Mouse (Mus musculus): ENCODE results near the gene Fam173b. TPM values are rescaled to one million over a fixed set of nuclear protein-coding genes. Genes with fewer than 3 reads are reported as not detected.

Fam173b gene
- polyA plus RNA-seq, 1 experiment from 2014 or later, result 9.8 TPM

DNA sequence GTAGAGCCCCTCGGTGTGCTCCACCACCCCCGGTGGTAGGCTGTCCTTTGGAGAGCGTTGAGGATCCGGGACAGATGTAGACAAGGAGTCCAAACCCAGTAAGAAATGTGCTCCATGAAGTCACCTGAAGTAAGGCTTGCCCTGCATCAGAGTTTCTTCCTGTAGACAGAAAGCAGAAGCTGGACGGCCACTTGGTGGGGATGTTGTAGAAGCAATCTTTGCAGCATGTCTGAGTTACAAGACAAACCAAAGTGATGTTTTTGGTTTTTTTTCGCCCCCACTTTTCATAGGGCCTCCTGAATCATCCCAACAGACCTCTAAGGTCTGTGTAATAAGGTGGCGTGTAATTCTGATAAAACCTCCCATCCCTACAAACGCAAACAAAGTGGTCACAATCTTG is 17.9 kb downstream of the Fam173b start:
- WGBS, result 87% methylated on average over 8 of the region's 8 CpGs
- H3K36me3 ChIP-seq (ENCODE audit: control insufficient read depth, insufficient read depth), result peaks cover 37% of the 10 kb centered on the region; the same call in 1 of the 2 replicates
- H3K4me2 ChIP-seq (replicated peaks; ENCODE audit: low read depth), result no peak overlapping the region
- ATAC-seq, result no peak
- no peak overlapping the region for H3K27ac ChIP-seq (ENCODE audit: low read depth, low read length)
- H3K9ac ChIP-seq (ENCODE audit: low read depth, low read length), result no peak overlapping the region
- no peaks in the 10 kb centered on the region for H3K27me3 ChIP-seq (replicated peaks; ENCODE audit: control insufficient read depth, insufficient read depth, low read length)
- H3K4me1 ChIP-seq (replicated peaks; ENCODE audit: control insufficient read depth, insufficient read depth, low read length), result no peaks in the 10 kb centered on the region
- no peaks in the 10 kb centered on the region for H3K9me3 ChIP-seq (ENCODE audit: control insufficient read depth)
- no peak overlapping the region for H3K4me3 ChIP-seq (ENCODE audit: low read depth, low read length)
- TF ChIP-seq CTCF (IDR thresholded peaks at IDR 0.05; ENCODE audit: low read depth), result peak; percentile 53

DNA sequence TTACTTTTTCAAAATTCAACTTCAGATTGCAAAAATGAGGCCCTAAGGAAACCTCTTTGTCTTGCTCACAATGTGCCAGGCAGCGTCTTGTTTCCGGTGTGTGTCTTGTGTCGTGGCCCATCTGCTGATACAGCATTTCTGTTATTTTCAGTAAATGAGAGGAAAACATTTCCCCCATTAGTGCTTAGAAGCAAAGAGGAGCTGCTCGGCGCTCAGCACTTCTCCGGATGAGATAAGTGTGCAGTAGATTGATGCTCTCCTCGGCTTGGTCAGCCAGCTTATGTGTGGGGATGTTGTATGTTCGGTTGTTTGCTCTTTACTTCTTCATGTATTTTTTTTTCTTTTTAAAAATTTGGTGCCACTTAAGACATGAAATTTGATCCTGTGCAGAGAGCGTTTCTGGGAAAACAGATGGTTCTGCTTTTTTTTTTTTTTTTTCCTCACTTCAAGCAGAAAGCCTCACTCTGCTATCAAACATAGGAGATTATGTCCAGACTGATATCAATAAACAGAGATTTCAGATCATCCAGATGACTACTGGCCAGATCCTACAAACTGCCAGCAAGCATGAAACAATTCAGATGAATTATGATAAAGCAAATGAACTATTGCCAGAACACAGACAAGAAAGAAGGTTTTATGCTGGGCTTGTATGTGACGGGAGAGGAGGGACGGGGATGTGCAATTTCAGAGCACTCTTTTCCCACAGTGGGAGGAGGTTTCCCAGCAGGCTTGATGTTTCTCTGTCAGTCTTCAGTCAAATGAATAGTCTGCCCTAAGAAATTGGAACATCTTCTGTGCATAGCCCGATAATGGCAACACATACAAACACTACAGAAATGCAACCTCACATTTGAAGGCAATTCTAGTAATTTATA is 25.9 kb downstream of the Fam173b start:
- no peak overlapping the region for H3K9ac ChIP-seq (ENCODE audit: low read depth, low read length)
- no peak overlapping the region for H3K4me2 ChIP-seq (replicated peaks; ENCODE audit: low read depth)
- H3K27ac ChIP-seq (ENCODE audit: low read depth, low read length), result no peak overlapping the region
- no peak for TF ChIP-seq CTCF (IDR thresholded peaks at IDR 0.05; ENCODE audit: low read depth)
- H3K4me3 ChIP-seq (ENCODE audit: low read depth, low read length), result no peak overlapping the region
- ATAC-seq, result no peak
- no peaks in the 10 kb centered on the region for H3K36me3 ChIP-seq (ENCODE audit: control insufficient read depth, insufficient read depth)
- H3K4me1 ChIP-seq (replicated peaks; ENCODE audit: control insufficient read depth, insufficient read depth, low read length), result no peaks in the 10 kb centered on the region
- no peaks in the 10 kb centered on the region for H3K9me3 ChIP-seq (ENCODE audit: control insufficient read depth)
- H3K27me3 ChIP-seq (replicated peaks; ENCODE audit: control insufficient read depth, insufficient read depth, low read length), result no peaks in the 10 kb centered on the region
- WGBS, result 50% methylated on average over 12 of the region's 12 CpGs

DNA sequence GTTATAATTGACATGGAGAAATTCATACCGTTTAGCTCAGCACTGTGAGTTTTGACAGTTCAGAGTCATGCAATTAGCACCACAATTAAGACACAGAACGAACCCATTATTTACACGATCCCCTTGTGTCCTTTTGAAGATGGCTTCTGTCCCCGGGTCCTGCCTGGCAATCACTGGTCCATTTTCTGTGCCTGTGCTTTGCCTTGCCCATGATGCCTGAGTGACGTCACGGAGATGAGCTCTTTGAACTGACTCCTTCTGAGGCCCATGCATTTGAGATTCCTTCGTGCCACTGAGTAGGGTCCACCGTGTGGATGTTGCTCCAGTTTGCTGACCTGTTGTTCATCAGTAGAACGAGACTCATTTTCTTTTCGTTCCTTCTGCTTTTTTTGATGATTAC is 26.5 kb downstream of the Fam173b start:
- Histone ChIP-seq H3K9ac (ENCODE audit: low read depth, low read length) (no peak overlapping the region), H3K4me2 (replicated peaks; ENCODE audit: low read depth) (no peak overlapping the region), H3K27ac (ENCODE audit: low read depth, low read length) (no peak overlapping the region), H3K9me3 (ENCODE audit: control insufficient read depth) (no peaks in the 10 kb centered on the region), H3K4me1 (replicated peaks; ENCODE audit: control insufficient read depth, insufficient read depth, low read length) (no peaks in the 10 kb centered on the region), H3K27me3 (replicated peaks; ENCODE audit: control insufficient read depth, insufficient read depth, low read length) (no peaks in the 10 kb centered on the region), H3K4me3 (ENCODE audit: low read depth, low read length) (no peak overlapping the region), H3K36me3 (ENCODE audit: control insufficient read depth, insufficient read depth) (no peaks in the 10 kb centered on the region)
- ATAC-seq, result no peak
- WGBS, result 76% methylated on average over 10 of the region's 10 CpGs
- TF ChIP-seq CTCF (IDR thresholded peaks at IDR 0.05; ENCODE audit: low read depth), result no peak

DNA sequence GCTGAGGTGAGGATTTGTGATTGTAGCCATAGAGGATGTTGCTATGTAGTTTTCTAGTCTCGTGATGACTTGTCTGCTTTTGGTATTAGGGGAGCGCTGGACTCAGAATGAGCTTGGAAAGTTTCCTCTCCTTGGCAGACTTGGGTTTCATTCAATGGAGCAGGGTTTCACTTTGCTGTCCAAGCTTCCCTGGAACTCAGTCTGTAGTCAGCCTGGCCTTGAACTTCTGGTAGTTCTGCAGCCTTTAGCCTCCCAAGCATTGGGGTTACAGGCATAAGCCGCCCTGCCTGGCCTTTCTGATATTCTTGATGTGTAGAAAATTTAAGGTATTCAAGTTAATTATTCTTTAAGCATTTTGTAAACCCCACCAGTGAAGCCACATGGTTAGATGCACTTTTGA is 27.9 kb downstream of the Fam173b start:
- Histone ChIP-seq H3K9me3 (ENCODE audit: control insufficient read depth) (no peaks in the 10 kb centered on the region), H3K9ac (ENCODE audit: low read depth, low read length) (no peak overlapping the region), H3K4me2 (replicated peaks; ENCODE audit: low read depth) (no peak overlapping the region), H3K27ac (ENCODE audit: low read depth, low read length) (no peak overlapping the region), H3K4me3 (ENCODE audit: low read depth, low read length) (no peak overlapping the region), H3K4me1 (replicated peaks; ENCODE audit: control insufficient read depth, insufficient read depth, low read length) (no peaks in the 10 kb centered on the region), H3K36me3 (ENCODE audit: control insufficient read depth, insufficient read depth) (no peaks in the 10 kb centered on the region), H3K27me3 (replicated peaks; ENCODE audit: control insufficient read depth, insufficient read depth, low read length) (no peaks in the 10 kb centered on the region)
- no peak for ATAC-seq
- 85% methylated on average over 3 of the region's 3 CpGs for WGBS
- TF ChIP-seq CTCF (IDR thresholded peaks at IDR 0.05; ENCODE audit: low read depth), result no peak

DNA sequence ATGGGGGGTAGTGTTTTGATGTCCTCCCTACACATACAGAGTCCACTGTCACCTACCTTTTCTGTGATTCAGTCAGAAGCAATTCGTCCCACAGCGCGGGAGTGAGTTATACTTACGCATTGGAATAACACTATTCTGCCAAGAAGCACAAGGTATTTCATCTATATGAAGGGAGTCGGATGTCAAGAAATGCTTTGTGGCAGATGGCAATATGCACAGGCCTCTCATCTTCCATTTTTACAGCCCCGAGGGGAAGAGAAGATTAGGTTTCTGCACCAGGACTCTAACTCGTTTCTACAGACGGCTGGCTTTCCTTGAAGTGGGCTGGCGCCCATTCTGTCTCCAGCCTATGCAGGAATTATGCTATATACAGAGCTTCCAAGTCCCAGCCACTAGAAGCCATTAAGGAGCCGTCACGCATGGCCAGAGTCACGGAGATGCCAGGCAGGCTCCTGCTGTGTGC is 29.8 kb downstream of the Fam173b start:
- 79% methylated on average over 12 of the region's 12 CpGs for WGBS

DNA sequence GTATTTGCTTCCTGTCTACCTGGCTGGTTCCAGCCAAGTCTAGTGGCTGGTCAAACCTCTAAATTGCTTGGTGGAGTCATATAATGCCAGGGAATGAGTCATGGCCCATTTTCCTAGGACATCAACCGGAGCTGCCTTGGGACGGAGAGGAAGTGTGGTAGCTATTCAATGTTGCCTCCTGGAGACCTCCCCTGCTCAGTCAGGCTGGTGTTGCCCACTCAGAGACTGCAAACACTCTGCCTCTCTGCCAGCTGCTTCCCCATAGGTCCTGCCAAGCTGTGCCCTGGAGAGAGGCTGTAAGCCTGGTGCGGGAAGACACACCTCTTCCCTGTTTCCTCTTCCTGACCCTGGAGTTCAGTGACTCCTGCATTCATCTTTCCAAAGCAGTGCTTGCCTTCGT is 30.8 kb downstream of the Fam173b start:
- Histone ChIP-seq H3K9ac (ENCODE audit: low read depth, low read length) (no peak overlapping the region), H3K9me3 (ENCODE audit: control insufficient read depth) (no peaks in the 10 kb centered on the region), H3K4me3 (ENCODE audit: low read depth, low read length) (no peak overlapping the region), H3K27ac (ENCODE audit: low read depth, low read length) (no peak overlapping the region), H3K4me2 (replicated peaks; ENCODE audit: low read depth) (no peak overlapping the region), H3K36me3 (ENCODE audit: control insufficient read depth, insufficient read depth) (no peaks in the 10 kb centered on the region), H3K4me1 (replicated peaks; ENCODE audit: control insufficient read depth, insufficient read depth, low read length) (no peaks in the 10 kb centered on the region), H3K27me3 (replicated peaks; ENCODE audit: control insufficient read depth, insufficient read depth, low read length) (no peaks in the 10 kb centered on the region)
- no peak for TF ChIP-seq CTCF (IDR thresholded peaks at IDR 0.05; ENCODE audit: low read depth)
- WGBS, result 75% methylated on average over 4 of the region's 4 CpGs
- ATAC-seq, result no peak

More for the DNA sequence above, 29.8 kb downstream of the Fam173b start:
- TF ChIP-seq CTCF (IDR thresholded peaks at IDR 0.05; ENCODE audit: low read depth), result no peak
- H3K4me1 ChIP-seq (replicated peaks; ENCODE audit: control insufficient read depth, insufficient read depth, low read length), result no peaks in the 10 kb centered on the region
- H3K36me3 ChIP-seq (ENCODE audit: control insufficient read depth, insufficient read depth), result no peaks in the 10 kb centered on the region
- H3K9me3 ChIP-seq (ENCODE audit: control insufficient read depth), result no peaks in the 10 kb centered on the region
- no peak overlapping the region for H3K9ac ChIP-seq (ENCODE audit: low read depth, low read length)
- no peak overlapping the region for H3K4me3 ChIP-seq (ENCODE audit: low read depth, low read length)
- no peak overlapping the region for H3K4me2 ChIP-seq (replicated peaks; ENCODE audit: low read depth)
- no peak for ATAC-seq
- H3K27ac ChIP-seq (ENCODE audit: low read depth, low read length), result no peak overlapping the region
- H3K27me3 ChIP-seq (replicated peaks; ENCODE audit: control insufficient read depth, insufficient read depth, low read length), result no peaks in the 10 kb centered on the region

Data from intestine, postnatal 0 days (tissue).